Mouse (Mus musculus): ENCODE data around the gene Tmem88. TPM values are rescaled to one million over a fixed set of nuclear protein-coding genes. Genes with fewer than 3 reads are reported as not detected.

The Tmem88 gene
- polyA plus RNA-seq, 1 experiment from 2014 or later: 44.3 TPM

- no peaks in the 10 kb centered on the region for H3K9me3 ChIP-seq (replicated peaks)
- peak overlapping the region; percentile 77 for H3K4me3 ChIP-seq (replicated peaks)
- H3K27me3 ChIP-seq: no peaks in the 10 kb centered on the region
- peaks cover 36% of the 10 kb centered on the region for H3K4me1 ChIP-seq
- 84% methylated on average over 4 of the region's 4 CpGs for WGBS
- peaks cover 64% of the 10 kb centered on the region for H3K36me3 ChIP-seq
- peak overlapping the region; percentile 95 for H3K4me2 ChIP-seq
- peak overlapping the region; percentile 97; the same call in 1 of the 2 replicates for H3K27ac ChIP-seq
- peak overlapping the region; percentile 83; the same call in 1 of the 2 replicates for H3K9ac ChIP-seq
- ATAC-seq (replicated peaks; ENCODE audit: low FRiP score): no peak
These were observed 9.6 kb upstream of the Tmem88 start for GRCm38 (mm10) chr11:69407724-69408004.

GRCm38 (mm10) chr11:69406867-69407723 is 9.1 kb upstream of the Tmem88 start:
- no peaks in the 10 kb centered on the region for H3K9me3 ChIP-seq (replicated peaks)
- H3K4me3 ChIP-seq (replicated peaks): peak overlapping the region; percentile 77; the same call in 1 of the 2 replicates
- H3K36me3 ChIP-seq: peaks cover 64% of the 10 kb centered on the region
- H3K27me3 ChIP-seq: no peaks in the 10 kb centered on the region
- peaks cover 32% of the 10 kb centered on the region for H3K4me1 ChIP-seq
- H3K9ac ChIP-seq: no peak overlapping the region
- no peak overlapping the region for H3K4me2 ChIP-seq
- ATAC-seq (replicated peaks; ENCODE audit: low FRiP score): no peak
- 82% methylated on average over 16 of the region's 16 CpGs for WGBS
- peak overlapping the region; percentile 97; the same call in 1 of the 2 replicates for H3K27ac ChIP-seq

DNA sequence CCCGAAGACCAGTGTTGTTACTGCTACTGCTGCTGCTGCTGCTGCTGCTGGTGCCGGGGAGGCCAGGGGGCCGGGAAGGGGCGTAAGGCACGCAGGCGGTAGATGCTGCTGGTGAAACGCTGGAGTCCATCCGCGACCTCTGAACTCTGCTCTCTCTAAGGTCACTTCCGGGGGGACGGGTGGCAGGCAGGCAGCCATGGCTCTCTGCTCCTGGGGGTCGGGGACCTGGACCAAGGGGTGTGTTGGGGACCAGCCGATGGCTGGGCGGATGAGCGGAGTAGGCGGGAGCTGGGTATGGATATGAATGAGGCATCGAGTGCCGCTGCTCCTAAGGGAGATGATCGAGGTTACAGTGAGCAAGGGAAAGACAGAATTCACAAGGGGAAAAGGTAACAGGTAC is 8.2 kb upstream of the Tmem88 start:
- H3K9me3 ChIP-seq (replicated peaks): no peaks in the 10 kb centered on the region
- no peak overlapping the region for H3K4me3 ChIP-seq (replicated peaks)
- no peaks in the 10 kb centered on the region for H3K27me3 ChIP-seq
- no peak overlapping the region for H3K4me2 ChIP-seq
- H3K36me3 ChIP-seq: peaks cover 71% of the 10 kb centered on the region
- H3K4me1 ChIP-seq: peaks cover 32% of the 10 kb centered on the region
- WGBS: 90% methylated on average over 19 of the region's 19 CpGs
- ATAC-seq (replicated peaks; ENCODE audit: low FRiP score): no peak
- no peak overlapping the region for H3K9ac ChIP-seq
- no peak overlapping the region for H3K27ac ChIP-seq

- WGBS: 90% methylated on average over 23 of the region's 24 CpGs
- H3K36me3 ChIP-seq: peaks cover 77% of the 10 kb centered on the region
- no peak overlapping the region for H3K9ac ChIP-seq
- H3K4me3 ChIP-seq (replicated peaks): no peak overlapping the region
- peaks cover 37% of the 10 kb centered on the region for H3K4me1 ChIP-seq
- ATAC-seq (replicated peaks; ENCODE audit: low FRiP score): no peak
- H3K27ac ChIP-seq: no peak overlapping the region
- 0 out of 2 replicates have a peak, but pooled peaks cover 2% of the 10 kb centered on the region for H3K27me3 ChIP-seq
- H3K4me2 ChIP-seq: no peak overlapping the region
- H3K9me3 ChIP-seq (replicated peaks): no peaks in the 10 kb centered on the region
These were observed 7.6 kb upstream of the Tmem88 start for GRCm38 (mm10) chr11:69405397-69406200.

DNA sequence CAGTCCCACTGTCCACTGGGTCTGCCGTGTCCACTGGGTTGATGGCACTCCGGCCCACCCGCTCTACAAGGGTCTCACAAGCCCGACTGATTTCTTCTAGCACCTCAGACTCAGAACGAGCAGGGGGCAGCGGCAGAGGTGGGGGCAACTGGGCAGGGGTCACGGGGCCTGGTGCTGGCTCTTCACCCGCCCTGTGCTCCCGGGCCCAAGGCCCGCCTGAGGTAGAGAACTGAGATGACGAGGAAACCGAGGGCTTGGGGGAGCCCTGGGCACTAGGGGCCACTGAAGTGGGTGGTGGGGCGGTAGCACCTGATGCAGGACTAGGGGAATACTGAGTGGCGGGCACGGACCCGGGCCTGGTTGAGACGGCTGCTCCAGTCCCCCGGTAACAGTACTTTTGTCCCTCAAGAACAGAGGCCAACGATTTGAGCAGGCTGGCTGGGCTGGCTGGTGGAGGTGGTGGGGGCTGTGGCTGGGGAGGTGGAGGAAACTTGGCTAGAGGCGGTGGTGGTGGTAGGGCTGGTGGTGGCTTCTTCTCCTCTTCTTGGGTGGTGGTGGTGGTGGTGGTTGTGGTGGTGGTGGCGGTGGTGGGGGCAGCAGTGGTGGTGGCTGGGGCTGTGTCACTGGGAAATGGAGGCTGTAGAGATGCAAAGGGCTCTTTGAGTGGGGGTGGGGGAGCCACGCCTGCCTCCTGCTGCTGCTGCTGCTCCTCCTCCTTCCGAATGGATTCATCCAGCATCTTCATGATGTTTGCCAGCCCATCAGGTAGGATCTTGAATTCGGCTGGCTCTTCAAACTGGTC is 6.8 kb upstream of the Tmem88 start:
- no peak for ATAC-seq (replicated peaks; ENCODE audit: low FRiP score)
- peaks cover 85% of the 10 kb centered on the region for H3K36me3 ChIP-seq
- peaks cover 41% of the 10 kb centered on the region for H3K4me1 ChIP-seq
- H3K4me2 ChIP-seq: no peak overlapping the region
- H3K27me3 ChIP-seq: 0 out of 2 replicates have a peak, but pooled peaks cover 3% of the 10 kb centered on the region
- H3K4me3 ChIP-seq (replicated peaks): no peak overlapping the region
- 91% methylated on average over 24 of the region's 24 CpGs for WGBS
- H3K9me3 ChIP-seq (replicated peaks): no peaks in the 10 kb centered on the region
- no peak overlapping the region for H3K9ac ChIP-seq
- no peak overlapping the region for H3K27ac ChIP-seq

DNA sequence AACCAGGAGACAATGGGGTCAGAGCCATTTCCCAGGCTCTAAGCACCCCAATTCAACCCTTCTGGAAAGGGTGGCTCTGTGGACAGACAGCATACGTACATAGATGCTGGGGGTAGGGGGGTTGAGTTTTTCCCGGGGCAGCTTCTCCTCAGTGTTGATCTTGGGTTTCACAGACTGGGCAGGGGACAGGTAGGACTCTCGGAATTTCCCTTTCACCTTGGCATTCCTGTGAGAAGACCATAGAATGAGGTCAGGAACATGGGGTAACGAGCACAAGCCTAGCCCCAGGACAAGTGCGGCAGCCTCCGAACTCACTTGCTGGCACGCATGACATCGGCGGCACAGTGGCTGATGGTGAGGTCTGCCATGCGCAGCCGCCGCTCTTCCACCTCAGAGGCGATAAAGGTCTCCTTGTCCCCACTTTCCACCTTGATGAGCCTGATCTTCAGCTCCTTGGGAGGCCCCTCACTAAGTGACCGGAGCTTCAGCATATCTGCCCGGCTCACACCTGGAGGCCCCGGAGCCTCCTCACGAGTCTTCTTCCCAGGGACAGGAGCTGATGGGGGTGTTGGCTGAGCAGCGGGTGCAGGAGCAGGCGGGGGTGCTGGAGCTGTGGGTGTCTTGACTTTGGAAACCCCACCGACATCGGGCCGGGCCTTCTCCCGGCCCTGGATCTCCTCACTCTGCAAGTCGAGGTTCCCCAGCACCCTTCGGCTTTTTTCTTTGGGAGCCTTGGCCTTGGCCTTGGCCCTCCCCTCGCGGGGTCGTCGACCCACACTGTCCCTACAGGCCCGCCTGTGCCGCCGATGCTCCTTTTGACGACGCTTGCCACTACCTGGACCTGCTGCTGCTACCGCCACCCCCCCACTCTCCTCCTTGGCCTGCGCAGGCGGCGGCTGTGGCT is 5.9 kb upstream of the Tmem88 start:
- no peak for ATAC-seq (replicated peaks; ENCODE audit: low FRiP score)
- H3K4me2 ChIP-seq: no peak overlapping the region
- H3K27me3 ChIP-seq: 0 out of 2 replicates have a peak, but pooled peaks cover 3% of the 10 kb centered on the region
- H3K4me3 ChIP-seq (replicated peaks): no peak overlapping the region
- peaks cover 92% of the 10 kb centered on the region for H3K36me3 ChIP-seq
- no peak overlapping the region for H3K27ac ChIP-seq
- 92% methylated on average over 38 of the region's 38 CpGs for WGBS
- no peak overlapping the region for H3K9ac ChIP-seq
- H3K9me3 ChIP-seq (replicated peaks): no peaks in the 10 kb centered on the region
- peaks cover 45% of the 10 kb centered on the region for H3K4me1 ChIP-seq

DNA sequence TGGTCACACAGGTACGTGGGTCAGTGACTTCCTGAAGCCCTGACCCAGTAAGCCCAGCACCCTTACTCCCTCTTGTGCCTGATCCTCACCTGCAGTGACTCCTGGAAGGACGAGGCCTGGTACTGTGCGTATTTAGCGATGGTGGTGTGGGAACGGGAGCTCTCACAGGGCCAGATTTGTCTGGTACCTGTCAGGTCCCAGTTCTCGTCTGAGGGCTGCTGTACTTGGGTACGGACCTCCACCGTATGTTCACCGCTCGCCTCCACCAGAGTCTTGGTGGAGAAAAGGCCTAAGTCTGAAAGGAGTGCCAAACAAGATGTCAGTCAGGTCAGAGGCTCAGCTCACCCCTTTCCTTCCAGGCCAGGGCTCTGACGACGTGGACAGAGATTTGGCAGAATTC is 4.0 kb upstream of the Tmem88 start:
- no peak for ATAC-seq (replicated peaks; ENCODE audit: low FRiP score)
- WGBS: 86% methylated on average over 12 of the region's 12 CpGs
- Histone ChIP-seq H3K4me3 (replicated peaks) (no peak overlapping the region), H3K4me1 (peaks cover 47% of the 10 kb centered on the region), H3K9ac (no peak overlapping the region), H3K27ac (0 out of 2 replicates have a peak overlapping the region, but pooled peaks have one; percentile 16), H3K27me3 (0 out of 2 replicates have a peak, but pooled peaks cover 3% of the 10 kb centered on the region), H3K36me3 (peaks cover 81% of the 10 kb centered on the region), H3K9me3 (replicated peaks) (no peaks in the 10 kb centered on the region), H3K4me2 (no peak overlapping the region)

DNA sequence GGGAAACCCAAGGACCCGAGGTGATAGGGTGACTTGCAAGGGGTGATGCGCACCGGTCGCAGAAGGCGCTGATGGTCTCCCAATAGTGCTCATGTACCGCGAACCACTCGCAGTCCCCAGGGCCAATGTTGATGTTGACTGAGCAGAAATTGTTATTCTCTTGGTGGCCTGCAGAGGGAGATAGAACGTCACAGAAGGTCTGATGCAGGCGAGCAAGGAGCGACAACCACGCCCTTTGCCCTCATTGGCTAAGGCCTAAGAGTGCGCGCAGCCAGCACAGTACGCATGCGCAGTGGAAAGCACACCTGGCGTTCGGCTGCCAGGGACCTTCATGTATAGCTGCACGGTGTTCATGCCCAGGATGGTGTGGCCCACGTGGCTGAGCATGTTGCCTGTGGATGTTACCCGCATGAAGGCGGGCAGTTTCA is 3.2 kb upstream of the Tmem88 start:
- Histone ChIP-seq H3K4me1 (peaks cover 55% of the 10 kb centered on the region), H3K4me2 (no peak overlapping the region), H3K36me3 (peaks cover 73% of the 10 kb centered on the region), H3K27ac (0 out of 2 replicates have a peak overlapping the region, but pooled peaks have one; percentile 16), H3K27me3 (0 out of 2 replicates have a peak, but pooled peaks cover 3% of the 10 kb centered on the region), H3K9me3 (replicated peaks) (no peaks in the 10 kb centered on the region), H3K4me3 (replicated peaks) (no peak overlapping the region), H3K9ac (no peak overlapping the region)
- peak; percentile 74 for ATAC-seq (replicated peaks; ENCODE audit: low FRiP score)
- WGBS: 21% methylated on average over 22 of the region's 22 CpGs

DNA sequence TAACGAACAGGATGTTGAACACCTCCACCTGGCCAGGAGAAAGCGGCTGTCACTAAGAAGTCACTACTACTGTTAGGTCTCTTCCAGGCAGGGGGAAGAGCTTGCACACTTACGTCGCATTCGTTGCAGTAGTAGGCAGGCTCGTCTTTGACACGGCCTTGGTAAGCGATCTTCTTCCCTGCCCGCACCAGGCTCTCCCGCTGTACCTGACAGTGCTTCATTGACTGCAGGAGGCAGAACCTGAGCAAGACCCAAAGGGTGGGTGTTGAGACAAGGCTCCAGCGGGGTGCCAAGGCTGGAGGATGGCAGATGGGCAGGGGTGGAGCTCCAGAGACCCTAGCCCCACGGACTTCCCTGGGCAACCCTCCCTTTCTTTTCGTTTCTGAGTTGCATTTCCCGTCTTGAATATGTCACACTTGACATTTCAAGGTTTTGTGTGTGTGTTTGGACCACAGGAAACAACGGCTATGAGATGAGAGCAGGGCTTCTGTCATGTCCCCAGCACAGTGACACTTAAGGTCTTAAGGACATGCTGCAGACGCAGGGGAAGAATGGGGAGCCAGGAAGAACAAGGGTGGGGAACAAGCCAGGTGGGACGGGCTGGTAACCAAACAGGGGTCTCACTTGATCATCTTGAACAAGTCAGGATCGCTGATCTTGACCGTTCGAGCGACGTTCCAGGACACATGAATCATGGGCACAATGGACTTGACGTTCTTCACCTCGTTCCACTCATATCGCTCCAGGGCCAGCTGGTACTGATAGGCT is 2.2 kb upstream of the Tmem88 start:
- Histone ChIP-seq H3K4me2 (peak overlapping the region; percentile 84), H3K9ac (0 out of 2 replicates have a peak overlapping the region, but pooled peaks have one; percentile 8), H3K36me3 (peaks cover 63% of the 10 kb centered on the region), H3K4me3 (replicated peaks) (peak overlapping the region; percentile 19; the same call in 1 of the 2 replicates), H3K9me3 (replicated peaks) (no peaks in the 10 kb centered on the region), H3K27ac (no peak overlapping the region), H3K27me3 (0 out of 2 replicates have a peak, but pooled peaks cover 3% of the 10 kb centered on the region), H3K4me1 (peaks cover 57% of the 10 kb centered on the region)
- WGBS: 78% methylated on average over 25 of the region's 25 CpGs
- no peak for ATAC-seq (replicated peaks; ENCODE audit: low FRiP score)

All from kidney, embryonic 15.5 days (tissue).